Mouse (Mus musculus) lung, embryonic 14.5 days (tissue): ENCODE results near the gene Acaa1a. TPM values are rescaled to one million over a fixed set of nuclear protein-coding genes. Genes with fewer than 3 reads are reported as not detected.

ENCODE experiments used
- ATAC-seq: fragments of 200-750 bp; cut with Nextera tagmentation; 2 replicates; pipeline ENCODE4 v1.8.0; 2017; ENCODE audit warnings: mild to moderate bottlenecking, moderate TSS enrichment, moderate library complexity; ENCODE audit not compliant: insufficient read depth
- DNase-seq: peaks from one replicate; pipeline ENCODE4 v3.0.0-alpha.2; 2015
- H3K27ac ChIP-seq: fragments of 300-500 bp; sonication (generic); 2 replicates; pipeline ENCODE4 v1.5.1; 2014; ENCODE audit warnings: low read depth, mild to moderate bottlenecking, moderate library complexity
- H3K27me3 ChIP-seq: fragments of 300-500 bp; sonication (generic); 2 replicates; pipeline ENCODE4 v1.6.1; 2014; ENCODE audit warnings: low read length, control low read depth; ENCODE audit not compliant: insufficient read depth
- H3K36me3 ChIP-seq: fragments of 300-500 bp; sonication (generic); 2 replicates; pipeline ENCODE4 v1.6.1; 2014; ENCODE audit warnings: control low read depth; ENCODE audit not compliant: insufficient read depth
- H3K4me1 ChIP-seq: fragments of 300-500 bp; sonication (generic); 2 replicates; pipeline ENCODE4 v1.6.1; 2014; ENCODE audit warnings: antibody characterized with exemption, control low read depth; ENCODE audit not compliant: insufficient read depth
- H3K4me2 ChIP-seq: fragments of 300-500 bp; sonication (generic); 2 replicates; pipeline ENCODE4 v1.6.1; 2014; ENCODE audit warnings: mild to moderate bottlenecking
- H3K4me3 ChIP-seq: fragments of 300-500 bp; sonication (generic); 2 replicates; pipeline ENCODE4 v1.5.1; 2014; ENCODE audit warnings: low read depth, low read length
- H3K9ac ChIP-seq: fragments of 300-500 bp; sonication (generic); 2 replicates; pipeline ENCODE4 v1.6.1; 2014
- H3K9me3 ChIP-seq: fragments of 300-500 bp; sonication (generic); 2 replicates; pipeline ENCODE4 v1.6.1; 2016; ENCODE audit warnings: low read depth, low read length, control low read depth
- CTCF ChIP-seq: IDR thresholded peaks from 2 replicates; pipeline ENCODE4 v1.5.1; 2016; ENCODE audit warnings: antibody characterized with exemption, low read depth
- WGBS: fragments of 180-500 bp; shearing (Covaris S2); extraction: QIAGEN DNeasy Blood & Tissue Kit; methylation state at CpG from one replicate; pipeline ENCODE4 v1.1.7; 2014; 5-methylcytosine and 5-hydroxymethylcytosine counted together
- polyA plus RNA-seq: library from polyadenylated mRNA; unstranded; fragments of >200 nt; fragmentation: Nextera tagmentation; extraction: Ambion mirVana; gene quantifications from 2 replicates; pipeline ENCODE4 v1.2.1, GENCODE M21; 2014

Gene Acaa1a
- polyA plus RNA-seq, 1 experiment from 2014 or later, result 87.1 TPM

- WGBS, result 90% methylated on average over 10 of the region's 10 CpGs
- no peak overlapping the region for H3K9ac ChIP-seq
- H3K4me2 ChIP-seq, result no peak overlapping the region
- no peak overlapping the region for H3K27ac ChIP-seq
- H3K27me3 ChIP-seq, result no peaks in the 10 kb centered on the region
- H3K36me3 ChIP-seq, result peaks cover 38% of the 10 kb centered on the region
- no peak for DNase-seq
- H3K4me1 ChIP-seq, result no peaks in the 10 kb centered on the region
- H3K4me3 ChIP-seq, result no peak overlapping the region
- no peak for TF ChIP-seq CTCF
- H3K9me3 ChIP-seq, result no peaks in the 10 kb centered on the region
- no peak for ATAC-seq
Observed at GRCm38 (mm10) chr9:119350947-119351705, 11.7 kb downstream of the Acaa1a start.

- Histone ChIP-seq H3K36me3 (peaks cover 32% of the 10 kb centered on the region), H3K27ac (no peak overlapping the region), H3K4me2 (no peak overlapping the region), H3K4me1 (no peaks in the 10 kb centered on the region), H3K9ac (no peak overlapping the region), H3K27me3 (no peaks in the 10 kb centered on the region), H3K4me3 (no peak overlapping the region), H3K9me3 (no peaks in the 10 kb centered on the region)
- TF ChIP-seq CTCF, result peak; percentile 86
- ATAC-seq, result peak; percentile 85
- peak; percentile 85 for DNase-seq
- WGBS, result 22% methylated on average over 4 of the region's 4 CpGs
Observed at GRCm38 (mm10) chr9:119352060-119352459, 12.6 kb downstream of the Acaa1a start.

GRCm38 (mm10) chr9:119353926-119354325, 14.4 kb downstream of the Acaa1a start:
- Histone ChIP-seq H3K36me3 (peaks cover 18% of the 10 kb centered on the region), H3K27me3 (no peaks in the 10 kb centered on the region), H3K4me1 (no peaks in the 10 kb centered on the region), H3K4me3 (no peak overlapping the region), H3K4me2 (no peak overlapping the region), H3K27ac (no peak overlapping the region), H3K9ac (no peak overlapping the region), H3K9me3 (no peaks in the 10 kb centered on the region)
- no peak for TF ChIP-seq CTCF
- DNase-seq, result no peak
- ATAC-seq, result no peak
- WGBS, result 53% methylated on average over 6 of the region's 6 CpGs

- no peaks in the 10 kb centered on the region for H3K27me3 ChIP-seq
- ATAC-seq (no peak), DNase-seq (no peak)
- no peak overlapping the region for H3K9ac ChIP-seq
- 61% methylated on average over 6 of the region's 6 CpGs for WGBS
- H3K4me3 ChIP-seq, result no peak overlapping the region
- no peak overlapping the region for H3K4me2 ChIP-seq
- no peaks in the 10 kb centered on the region for H3K9me3 ChIP-seq
- no peak for TF ChIP-seq CTCF
- peaks cover 6% of the 10 kb centered on the region for H3K36me3 ChIP-seq
- no peaks in the 10 kb centered on the region for H3K4me1 ChIP-seq
- H3K27ac ChIP-seq, result no peak overlapping the region
Observed at GRCm38 (mm10) chr9:119355943-119356342, 16.5 kb downstream of the Acaa1a start.

GRCm38 (mm10) chr9:119357331-119358057, 18.0 kb downstream of the Acaa1a start, which contains the start of gene Xylb:
Xylb (plus strand) TSS chr9:119357381.
- H3K4me1 ChIP-seq, result no peaks in the 10 kb centered on the region
- TF ChIP-seq CTCF, result peak; percentile 90
- ATAC-seq, result peak; percentile 91
- WGBS, result 2% methylated on average over 65 of the region's 65 CpGs
- H3K4me3 ChIP-seq, result peak within 1 kb of the TSS; percentile 70
- no peaks in the 10 kb centered on the region for H3K36me3 ChIP-seq
- H3K9me3 ChIP-seq, result no peaks in the 10 kb centered on the region
- peak within 1 kb of the TSS; percentile 72 for H3K9ac ChIP-seq
- no peaks in the 10 kb centered on the region for H3K27me3 ChIP-seq
- DNase-seq, result peak; percentile 96
- H3K27ac ChIP-seq, result no peak within 1 kb of the TSS
- H3K4me2 ChIP-seq, result peak within 1 kb of the TSS; percentile 95

- DNase-seq (no peak), ATAC-seq (no peak)
- Histone ChIP-seq H3K4me3 (peak overlapping the region; percentile 70), H3K36me3 (no peaks in the 10 kb centered on the region), H3K27me3 (no peaks in the 10 kb centered on the region), H3K9me3 (no peaks in the 10 kb centered on the region), H3K4me2 (peak overlapping the region; percentile 95), H3K27ac (no peak overlapping the region), H3K9ac (peak overlapping the region; percentile 72), H3K4me1 (no peaks in the 10 kb centered on the region)
- TF ChIP-seq CTCF, result no peak
- 34% methylated on average over 9 of the region's 9 CpGs for WGBS
Observed at GRCm38 (mm10) chr9:119358058-119358429, 18.6 kb downstream of the Acaa1a start.

GRCm38 (mm10) chr9:119361416-119361815, 21.9 kb downstream of the Acaa1a start:
- Histone ChIP-seq H3K27ac (no peak overlapping the region), H3K9me3 (no peaks in the 10 kb centered on the region), H3K36me3 (no peaks in the 10 kb centered on the region), H3K4me1 (no peaks in the 10 kb centered on the region), H3K4me3 (no peak overlapping the region), H3K4me2 (no peak overlapping the region), H3K27me3 (no peaks in the 10 kb centered on the region), H3K9ac (no peak overlapping the region)
- ATAC-seq (no peak), DNase-seq (no peak)
- 88% methylated on average over 5 of the region's 5 CpGs for WGBS
- TF ChIP-seq CTCF, result no peak
